Mouse (Mus musculus): ENCODE data around the gene Gm20924. TPM values are rescaled to one million over a fixed set of nuclear protein-coding genes. Genes with fewer than 3 reads are reported as not detected.
"Not testable (repeated sequence)": the region's sequence is repeated elsewhere in the genome, so short reads cannot be mapped to it uniquely, and the experiment has no call there.

Gm20924 gene
- not detected for total RNA-seq (2021)
- long read RNA-seq, experiment 1 = 0 reads
- long read RNA-seq, experiment 2 = 0 reads

DNA sequence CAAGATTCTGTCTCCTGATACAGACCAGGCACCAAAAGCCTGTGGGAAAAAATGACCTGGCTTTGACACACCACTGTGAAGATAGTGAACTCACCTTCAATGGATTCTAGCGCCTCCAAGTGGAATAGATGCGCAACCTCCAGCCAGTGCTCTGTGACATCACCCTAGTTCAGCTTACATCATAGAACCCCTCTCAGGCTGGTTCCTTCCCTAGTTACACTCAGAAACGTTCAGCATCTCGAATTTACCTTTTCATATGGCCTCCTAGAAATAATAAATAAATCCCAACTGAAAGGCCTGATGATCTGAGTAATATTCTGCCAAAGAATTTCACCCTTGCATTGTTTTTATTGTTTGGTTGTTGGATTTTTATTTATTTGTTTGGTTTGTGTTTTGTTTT lies at the start of gene Gm20924:
Gene Gm20924 (minus strand): TSS at position 101 of the 400 bp plus-strand sequence.
- DNase-seq; intact Hi-C loops (cut with DNase I; ENCODE audit: low total_unique reads): not testable (repeated sequence)

Other genes with a start within 250 kb of the Gm20924 start
- not detected for gene Gm20736, start 170.2 kb upstream of the Gm20924 start, total RNA-seq (2021)